Mouse (Mus musculus): Measurements from ENCODE around the gene Mycbpap.

GRCm38 (mm10) chr11:94455161-94455820, 66.3 kb downstream of the Mycbpap start:
- no peak for TF ChIP-seq CTCF (IDR thresholded peaks at IDR 0.05; ENCODE audit: low read depth, low read length)
- no peak for TF ChIP-seq POLR2A (IDR thresholded peaks at IDR 0.05; ENCODE audit: extremely low read depth, insufficient read depth, low read length)

All from liver, adult 2 months (tissue).